Mouse (Mus musculus) urinary bladder, postnatal 36 days (tissue): ENCODE data around the gene Smcp.

Experiments used
- DNase-seq, 2 experiments: peaks; one replicate each; pipeline ENCODE4 v3.0.0; 2022; ENCODE audit warnings: low spot score in 2 of 2, mixed read lengths in 1 of 2

Smcp gene

DNA sequence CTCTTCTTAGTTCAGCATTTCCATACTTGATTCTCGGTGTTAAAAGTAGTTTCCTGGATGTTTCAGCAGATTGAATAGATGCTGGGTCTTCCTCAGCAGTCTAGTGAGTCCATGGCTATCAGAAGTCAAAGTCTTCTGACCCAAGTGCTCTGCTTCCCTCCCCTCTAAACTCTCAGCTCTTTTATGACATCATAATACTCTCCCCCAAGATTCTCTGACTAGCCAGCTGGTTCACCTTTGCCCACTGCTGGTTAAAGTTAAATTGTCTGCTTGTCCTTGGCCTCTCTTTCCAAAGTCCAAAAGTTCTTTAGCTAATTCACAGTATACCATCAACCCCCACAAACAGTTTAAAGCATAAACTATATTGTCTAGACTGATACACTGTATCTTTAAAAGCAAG, at the start of gene Smcp:
TSS of gene Smcp (minus strand) at position 140 of the 400 bp plus-strand sequence.
- DNase-seq, result no peak

DNA sequence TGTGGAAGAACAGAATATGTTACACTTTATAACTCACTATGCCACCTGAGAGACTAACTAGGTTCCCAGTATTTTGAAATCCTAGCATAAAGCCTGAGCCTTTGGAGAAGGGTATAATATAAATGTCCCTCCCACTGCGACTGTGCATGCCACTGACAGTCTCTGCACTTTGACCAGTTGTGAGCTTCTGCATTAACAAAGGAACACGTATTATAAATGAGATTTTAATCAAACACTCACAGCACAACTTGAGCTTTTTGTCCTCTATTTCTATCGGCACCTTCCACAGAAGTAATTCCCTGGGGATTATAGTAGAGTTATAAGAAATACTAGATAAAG, 49.8 kb upstream of the Smcp start:
- DNase-seq, result no peak

DNA sequence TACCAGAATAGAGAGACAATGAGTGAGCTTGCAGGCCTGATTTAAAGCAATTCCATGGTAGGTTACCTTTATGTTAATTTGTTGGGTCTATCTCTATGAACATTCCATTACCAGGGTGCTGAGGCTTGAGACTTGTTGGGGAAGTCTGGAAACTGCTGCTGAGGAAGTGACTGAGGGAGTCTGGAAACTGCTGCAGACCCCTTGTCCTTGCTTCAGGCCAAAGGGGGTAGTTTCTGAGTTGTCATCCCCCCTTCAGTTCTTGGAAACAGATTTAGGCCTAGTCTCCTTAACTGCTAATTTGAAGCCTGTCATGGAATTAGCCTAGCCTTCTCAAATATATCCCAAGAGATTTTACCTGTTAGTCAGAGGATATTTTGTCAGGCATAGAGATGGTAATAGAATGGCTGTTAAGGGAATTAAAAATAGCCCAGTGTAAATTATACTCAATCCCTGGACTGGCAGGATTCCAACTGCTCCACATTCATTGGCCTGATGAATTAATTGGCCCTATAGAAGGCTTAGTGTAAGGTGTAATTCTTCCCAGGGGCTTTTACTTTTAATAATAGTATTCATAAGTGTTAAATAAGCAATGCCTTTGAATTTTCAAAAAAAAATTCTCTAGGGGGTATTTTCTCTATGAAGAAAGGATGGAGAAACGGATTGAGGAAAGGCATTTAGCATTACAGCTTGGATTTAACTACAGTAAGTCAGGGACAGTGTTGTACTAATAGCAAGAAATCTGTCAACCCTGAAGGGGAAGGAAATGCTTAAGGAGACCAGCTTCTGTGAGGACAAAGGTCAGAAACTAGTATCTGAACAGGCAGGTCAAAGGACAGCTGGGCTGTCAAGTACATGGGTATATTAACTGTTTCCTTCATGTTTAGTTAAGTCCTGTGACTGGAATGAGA, 49.2 kb upstream of the Smcp start:
- no peak for DNase-seq

DNA sequence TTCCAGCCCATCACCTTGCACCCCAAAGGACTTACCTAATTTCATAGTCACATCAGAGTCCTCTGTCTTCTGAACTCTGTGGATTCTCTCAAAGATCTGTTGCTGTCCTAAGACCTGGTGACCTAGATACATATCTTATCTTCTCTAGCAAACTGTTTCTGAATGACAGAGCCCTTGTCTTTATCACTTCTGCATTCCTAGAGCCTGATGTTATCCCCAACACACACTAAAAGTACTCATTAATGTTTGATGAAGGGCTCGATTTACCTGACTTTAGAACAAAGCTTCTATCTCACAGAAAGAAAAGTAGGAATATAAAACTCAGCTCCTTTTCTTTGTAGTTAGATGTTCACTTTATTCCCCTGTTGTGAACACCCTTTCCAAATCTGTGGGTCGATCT, 32.8 kb upstream of the Smcp start, which contains the start of gene Lce6a:
TSS of gene Lce6a (minus strand) at position 101 of the 400 bp plus-strand sequence.
- DNase-seq, result no peak

DNA sequence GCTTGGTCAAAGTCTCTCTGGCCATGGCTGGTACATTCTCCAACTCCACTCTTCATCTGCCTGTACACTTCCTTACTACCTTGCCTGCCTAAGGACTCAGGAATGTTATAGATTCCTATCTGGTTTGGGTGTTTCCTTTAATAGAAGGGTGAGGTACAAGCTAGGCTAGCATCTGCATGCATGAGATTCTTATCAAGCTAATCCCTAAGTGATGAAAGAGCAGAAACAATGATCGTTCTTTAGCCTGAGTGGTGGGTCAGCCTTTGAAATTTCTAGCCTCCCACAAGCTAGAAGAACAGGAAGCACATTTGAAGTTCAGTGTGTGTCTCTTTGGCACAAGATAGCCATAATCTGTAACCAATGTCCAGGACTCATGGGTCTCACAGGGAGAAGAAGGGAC, 21.0 kb upstream of the Smcp start:
- DNase-seq, result no peak

DNA sequence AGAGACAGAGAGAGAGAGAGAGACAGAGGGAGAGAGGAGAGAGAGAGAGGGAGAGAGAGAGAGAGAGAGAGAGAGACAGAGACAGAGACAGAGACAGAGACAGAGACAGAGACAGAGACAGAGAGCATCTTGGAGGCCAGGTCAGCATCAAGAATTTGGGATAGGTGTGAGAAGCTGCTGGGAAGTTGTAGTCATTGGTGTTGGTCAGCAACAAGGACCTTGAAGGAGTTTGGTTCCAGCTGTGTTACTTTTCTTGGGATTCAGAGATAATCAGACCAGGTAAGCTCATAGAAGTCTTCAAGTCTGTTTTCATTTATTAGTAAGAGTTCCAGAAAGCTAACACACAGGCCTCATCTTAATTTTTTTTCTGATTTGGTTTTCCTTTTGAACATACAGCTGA, 18.6 kb upstream of the Smcp start, which contains the start of gene 2210017I01Rik:
TSS of gene 2210017I01Rik (minus strand) at position 101 of the 400 bp plus-strand sequence.
- no peak for DNase-seq

DNA sequence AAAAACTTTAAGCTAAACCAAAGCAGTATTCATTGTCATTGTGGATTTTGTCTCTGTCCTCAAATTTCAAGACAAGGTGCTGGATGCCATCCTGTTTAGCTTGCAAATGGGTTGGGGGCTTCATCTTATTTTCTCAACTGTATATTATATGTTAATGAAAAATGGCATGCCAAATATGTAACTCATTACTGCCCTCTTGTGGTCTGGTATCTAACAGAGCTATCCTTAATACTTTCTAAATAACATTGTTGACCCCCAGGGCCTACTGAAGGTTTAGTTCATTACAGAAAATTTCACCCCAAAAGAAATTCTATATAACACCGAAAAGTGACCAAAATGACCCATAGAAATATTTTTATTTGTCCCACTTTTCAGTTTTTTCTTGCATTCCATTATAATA, 13.4 kb upstream of the Smcp start:
- DNase-seq, result no peak

DNA sequence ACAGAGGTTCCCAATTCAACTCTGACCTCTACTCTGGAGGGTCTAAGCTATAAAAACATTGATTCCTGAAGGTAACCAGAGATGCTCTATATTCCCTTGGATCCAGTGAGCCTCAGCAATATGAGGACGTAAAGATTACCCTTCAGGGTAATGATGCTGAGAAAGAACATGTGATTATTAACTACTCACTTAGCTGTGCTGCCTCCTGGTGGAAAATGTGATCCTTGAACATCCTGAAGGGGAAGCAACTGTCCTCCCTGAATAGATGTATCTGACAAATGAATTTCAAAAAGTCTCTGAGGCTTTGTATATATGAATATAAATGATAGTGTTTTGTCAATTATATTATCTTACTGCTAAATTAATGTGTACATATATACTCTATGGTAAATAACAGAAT, 11.7 kb upstream of the Smcp start:
- DNase-seq, result no peak

DNA sequence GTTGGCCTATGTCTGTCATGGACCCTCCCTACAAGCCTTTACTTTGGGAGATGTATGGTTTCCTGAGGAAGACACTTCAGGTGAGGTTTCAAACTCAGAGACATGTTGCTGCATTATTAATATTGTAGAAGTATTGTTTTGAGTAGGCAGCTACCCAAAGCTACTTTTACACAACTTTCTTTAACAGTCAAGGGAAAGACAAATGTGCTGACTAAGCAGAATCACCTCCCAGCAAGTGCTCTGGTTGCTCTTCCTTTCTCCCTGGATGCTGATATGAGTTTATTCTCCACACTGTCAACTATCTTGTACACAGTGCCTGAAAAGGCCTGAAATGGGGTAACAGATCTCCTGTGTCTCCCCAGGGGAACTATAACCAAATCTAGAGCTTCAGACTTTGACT, 11.2 kb upstream of the Smcp start:
- no peak for DNase-seq

DNA sequence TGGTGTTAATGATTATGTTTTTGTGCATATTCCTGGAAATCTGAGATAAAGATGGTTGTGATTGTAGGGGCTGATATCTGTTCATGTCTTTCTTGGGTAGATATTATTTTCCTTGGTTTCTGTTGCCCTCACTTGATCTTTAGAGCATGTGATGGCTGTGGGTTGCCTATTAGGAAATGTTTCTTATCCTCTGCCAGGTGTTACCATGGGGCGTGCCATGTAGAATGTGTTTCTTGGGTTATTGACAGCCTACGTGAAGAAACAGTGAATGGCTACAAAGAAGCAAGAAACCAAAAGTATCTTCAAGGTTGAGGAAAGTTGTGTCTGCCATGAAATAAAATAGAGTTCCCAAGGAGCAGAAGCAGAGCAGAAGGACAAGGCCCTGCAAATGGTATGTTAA, 9.6 kb upstream of the Smcp start:
- DNase-seq, result no peak

DNA sequence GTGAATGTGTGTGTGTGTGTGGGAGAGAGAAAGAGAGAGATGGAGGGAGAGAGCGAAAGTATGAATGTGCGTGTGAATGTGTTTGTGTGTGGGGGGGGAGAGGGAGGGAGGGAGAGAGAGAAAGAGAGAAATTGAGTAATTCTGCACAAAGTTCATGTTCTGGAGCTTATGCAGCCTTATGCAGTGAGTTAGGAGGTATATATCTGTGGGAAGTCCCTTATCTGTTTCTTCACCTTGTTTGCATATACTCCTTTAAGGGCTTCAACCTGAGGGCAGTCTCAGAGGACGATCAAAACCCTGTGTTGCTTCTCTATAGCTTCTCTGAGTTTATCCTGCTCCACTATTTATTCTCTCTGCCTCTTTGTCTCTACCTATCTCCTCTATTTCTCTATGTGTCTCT, 1.6 kb downstream of the Smcp start:
- DNase-seq, result no peak

DNA sequence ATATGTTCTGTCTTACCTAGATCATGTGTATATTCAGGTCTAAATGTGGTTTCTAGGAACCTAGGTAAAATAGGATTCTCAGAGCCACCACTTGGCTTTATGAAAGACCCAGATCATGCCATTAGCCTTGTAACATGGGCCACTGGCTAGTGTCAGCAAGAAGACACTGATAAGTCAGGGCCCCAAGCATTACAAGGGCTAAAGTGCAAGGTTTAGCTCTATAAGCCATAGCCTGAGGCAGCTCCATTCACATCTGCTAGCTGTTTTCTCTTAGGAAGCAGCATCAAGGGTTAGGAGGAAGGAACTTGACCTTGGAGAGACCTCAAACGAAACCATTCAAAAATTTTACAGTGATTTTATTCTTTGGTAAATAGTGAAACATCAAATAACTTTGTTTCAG, 3.7 kb downstream of the Smcp start:
- DNase-seq, result no peak

DNA sequence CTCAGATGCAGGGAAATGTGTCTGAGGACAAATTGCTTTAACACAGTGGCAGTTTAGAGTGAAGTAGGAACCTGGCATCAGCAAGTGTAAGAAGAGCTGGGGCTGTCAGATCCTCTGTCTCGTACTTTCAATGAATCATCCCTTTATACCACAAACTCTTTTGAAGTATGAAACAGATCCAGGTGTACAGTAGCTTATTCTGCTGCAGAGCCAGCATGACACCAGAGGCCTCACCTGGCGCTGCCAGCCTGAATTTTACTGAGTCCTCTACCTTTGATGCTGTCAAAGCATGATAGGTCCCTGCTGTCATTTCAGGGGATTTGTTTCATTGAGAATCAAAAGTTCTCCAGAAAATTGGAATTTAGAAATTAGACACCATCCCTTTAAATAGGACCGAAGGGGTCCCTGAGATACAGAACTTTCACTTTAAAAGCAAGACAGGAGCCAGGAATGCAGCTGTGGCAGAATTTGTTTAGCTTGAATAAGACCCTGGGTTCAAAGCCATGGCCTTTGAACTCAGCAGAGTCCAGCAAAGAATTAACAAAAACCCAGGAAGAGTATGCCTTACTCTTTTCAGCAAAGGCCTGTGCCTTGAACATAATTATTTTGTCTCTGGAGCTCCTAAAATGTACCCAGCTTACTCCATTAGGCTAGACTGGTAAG, 5.5 kb downstream of the Smcp start:
- no peak for DNase-seq

DNA sequence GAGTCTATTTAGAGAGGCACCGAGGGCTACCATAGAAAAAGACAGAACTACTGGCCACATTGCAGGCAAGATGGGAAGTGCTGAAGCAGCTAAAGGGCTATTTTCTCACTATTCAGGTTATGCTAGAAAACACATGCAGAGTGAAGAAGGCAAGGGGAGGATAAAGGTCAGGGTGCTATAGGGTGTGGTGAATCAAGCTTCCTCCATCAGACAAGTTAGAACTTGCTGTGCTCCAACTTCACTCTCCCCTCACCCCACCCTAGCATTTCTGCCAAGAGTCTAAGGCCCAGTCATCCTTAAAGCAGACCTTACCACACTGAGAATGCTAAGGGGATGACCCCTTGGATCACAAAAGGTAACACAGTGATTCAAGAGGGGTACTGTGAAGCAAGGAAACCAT, 9.3 kb downstream of the Smcp start:
- peak in 1 of 2 experiments; percentile 43 for DNase-seq

DNA sequence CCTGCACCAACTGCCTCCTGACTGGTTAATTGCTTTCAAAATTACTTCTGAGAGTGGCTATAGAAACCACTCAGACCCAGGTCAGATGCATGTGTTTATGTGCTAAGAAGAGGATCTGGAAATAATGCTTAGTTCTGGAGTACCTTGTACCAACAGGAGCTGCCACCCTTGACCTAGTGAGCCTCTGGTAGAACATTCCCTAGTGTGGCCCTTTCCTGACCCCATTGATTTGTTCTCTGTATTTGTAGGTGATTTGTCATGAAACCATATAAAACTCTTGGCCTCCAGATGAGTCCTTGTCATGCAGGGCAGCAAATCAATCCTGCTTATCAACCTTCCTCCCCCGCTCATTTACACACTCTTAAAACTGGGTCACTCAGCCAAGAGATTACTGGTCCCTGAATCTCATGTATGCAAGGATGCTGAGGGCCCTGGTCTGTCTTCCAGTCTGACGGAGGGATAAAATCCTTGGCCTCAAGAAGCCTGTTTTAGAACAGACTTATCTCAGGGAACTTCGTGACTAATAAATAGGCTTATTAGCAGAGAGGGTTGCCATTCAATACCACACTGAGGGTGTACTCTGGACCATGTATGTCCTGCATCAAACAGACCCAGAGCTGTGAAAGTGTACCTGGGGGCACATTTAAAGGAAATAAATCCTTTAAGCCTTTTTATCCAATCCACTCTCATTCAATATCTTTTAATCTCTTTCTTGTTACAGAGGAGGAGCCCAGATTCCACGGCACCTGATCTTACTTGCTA, 10.0 kb downstream of the Smcp start:
- no peak for DNase-seq

DNA sequence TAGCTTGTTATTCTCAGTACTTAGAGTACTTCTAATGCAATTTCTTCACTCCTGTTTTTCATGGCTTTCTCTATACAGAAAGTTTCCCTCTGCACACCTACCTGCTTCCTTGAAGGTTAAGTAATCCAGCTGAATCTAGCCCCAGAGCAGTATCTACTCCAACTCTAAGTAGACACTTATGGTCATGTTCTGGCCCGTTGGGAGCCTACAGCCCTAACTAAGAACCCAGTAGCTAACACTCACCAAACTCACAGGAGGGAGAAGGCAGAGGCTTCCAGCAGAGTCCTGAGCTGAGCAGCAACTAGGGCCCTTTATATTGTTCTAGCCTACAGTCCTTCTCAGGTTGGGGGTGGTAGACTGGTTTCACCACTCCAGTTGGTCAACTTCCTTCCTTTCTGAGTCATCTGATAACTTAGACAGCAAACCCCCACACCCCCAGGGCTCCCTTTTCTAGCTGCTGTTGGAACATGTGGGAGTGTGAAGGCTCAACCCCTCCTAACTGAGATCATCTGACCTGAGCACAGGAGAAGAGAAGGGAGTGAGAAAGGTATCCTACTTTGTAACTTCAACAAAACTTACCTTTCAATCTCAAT, 15.3 kb downstream of the Smcp start, which contains the start of gene Ivl:
TSS of gene Ivl (minus strand) at position 287 of the 593 bp plus-strand sequence.
- DNase-seq, result peak in 1 of 2 experiments; percentile 70

DNA sequence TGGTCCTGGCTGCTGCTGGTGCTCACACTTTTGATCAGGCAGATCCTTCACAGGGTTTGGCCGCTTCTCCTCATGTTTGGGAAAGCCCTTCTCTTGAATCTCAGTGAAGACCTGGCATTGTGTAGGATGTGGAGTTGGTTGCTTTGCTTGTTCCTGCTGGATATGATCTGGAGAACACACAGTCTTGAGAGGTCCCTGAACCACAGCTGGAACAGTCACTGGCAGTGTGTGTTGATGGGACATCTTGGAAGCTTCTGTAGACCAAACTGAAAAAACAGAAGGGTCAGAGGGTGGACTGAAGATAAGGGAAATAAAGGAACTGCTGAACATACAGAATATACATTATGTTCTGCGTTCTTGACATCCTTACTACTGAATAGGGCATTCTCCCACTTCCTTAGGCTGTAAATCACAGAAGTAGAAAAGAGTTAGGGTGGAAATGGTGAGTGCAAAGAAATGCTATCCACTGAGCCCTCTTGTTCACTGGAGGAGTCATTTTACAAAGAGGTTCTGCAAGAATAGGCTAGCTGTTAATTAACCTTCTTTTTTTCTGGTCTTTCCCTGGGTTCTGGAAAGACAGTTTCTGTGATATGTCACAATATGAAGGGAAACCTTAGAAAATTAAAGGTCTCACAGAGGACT, 16.2 kb downstream of the Smcp start:
- DNase-seq, result no peak

DNA sequence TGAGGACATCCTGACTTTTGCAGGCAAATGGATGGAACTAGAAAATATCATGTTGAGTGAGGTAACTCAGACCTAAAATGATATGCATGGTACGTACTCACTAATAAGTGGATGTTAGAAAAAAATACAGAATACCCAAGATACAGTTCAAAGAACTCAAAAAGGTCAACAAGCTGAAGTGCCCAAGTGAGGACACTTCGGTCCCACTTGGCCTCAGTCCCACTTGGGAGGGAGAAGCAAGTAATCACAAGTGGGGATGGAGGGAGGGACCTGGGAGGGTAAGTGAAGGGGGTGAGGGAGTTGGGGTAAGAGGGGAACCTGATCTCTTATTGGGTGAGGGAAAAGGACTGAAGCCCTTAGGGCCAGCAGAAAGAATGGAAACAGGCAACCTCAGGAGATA, 20.0 kb downstream of the Smcp start:
- DNase-seq, result no peak

DNA sequence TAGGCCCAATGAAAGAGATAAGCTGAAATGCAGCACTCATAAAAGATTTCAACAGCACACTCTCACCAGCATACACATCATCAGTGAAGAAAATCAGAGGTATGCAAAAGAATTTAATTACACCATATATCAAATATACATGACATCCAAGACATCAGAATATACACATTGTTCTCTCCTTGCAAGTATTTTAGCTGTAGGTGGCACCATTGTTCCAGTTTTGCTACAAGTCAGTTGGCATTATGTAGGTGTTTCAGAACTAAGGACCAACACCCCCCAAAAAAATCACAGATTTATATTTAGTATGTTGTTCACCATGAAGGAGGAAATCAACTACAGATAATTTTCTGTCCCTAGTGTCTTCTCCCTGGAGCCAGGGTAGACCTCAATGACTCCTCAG, 23.4 kb downstream of the Smcp start:
- DNase-seq, result no peak

DNA sequence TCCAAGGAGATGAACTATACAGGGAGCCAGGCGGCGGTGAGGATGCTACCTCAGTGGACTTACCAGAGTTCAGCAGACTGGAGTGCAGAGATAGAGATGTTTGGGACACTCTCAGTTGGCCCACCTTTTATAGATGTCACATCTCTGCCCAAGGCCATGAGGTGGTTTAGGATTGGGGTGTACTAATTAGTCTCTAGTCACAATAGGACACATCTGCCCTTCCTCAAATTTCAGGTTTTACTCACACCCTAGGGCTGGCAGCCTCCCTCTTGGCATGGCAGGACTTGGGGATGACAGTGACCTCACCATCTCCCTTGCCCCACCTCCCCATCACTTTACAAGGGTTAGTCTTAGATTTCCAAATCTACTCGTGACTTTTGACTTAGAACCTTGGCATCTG, 54.4 kb downstream of the Smcp start, which contains the start of gene 2310046K23Rik:
TSS of gene 2310046K23Rik (minus strand) at position 101 of the 400 bp plus-strand sequence.
- DNase-seq, result no peak
